Mouse (Mus musculus) ZHBTc4 (cell line): ENCODE measurements around the gene Nufip2.

Experiments used
- DNase-seq: peaks from one replicate; pipeline ENCODE4 v3.0.0-alpha.2; 2011; ENCODE audit warnings: low read depth, low spot score

The Nufip2 gene

DNA sequence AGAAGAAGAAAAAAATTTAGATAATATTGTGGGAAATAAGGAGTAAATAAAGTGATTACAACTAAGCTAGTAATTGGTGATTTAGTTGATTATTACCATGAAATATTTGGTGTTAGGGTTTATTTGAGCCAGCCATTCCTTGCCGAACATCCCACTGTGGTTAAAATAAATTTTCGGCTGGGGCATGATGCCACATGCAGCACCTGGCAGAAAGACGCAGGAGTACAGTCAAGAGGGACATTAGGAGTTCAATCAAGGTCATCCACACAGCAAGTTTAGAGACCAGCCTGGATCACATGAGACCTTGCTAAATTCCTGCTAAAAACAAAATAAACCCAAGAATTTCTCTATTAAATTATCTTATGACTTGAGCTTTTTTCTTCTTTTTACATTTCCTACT, 23.1 kb downstream of the Nufip2 start:
- DNase-seq = no peak

DNA sequence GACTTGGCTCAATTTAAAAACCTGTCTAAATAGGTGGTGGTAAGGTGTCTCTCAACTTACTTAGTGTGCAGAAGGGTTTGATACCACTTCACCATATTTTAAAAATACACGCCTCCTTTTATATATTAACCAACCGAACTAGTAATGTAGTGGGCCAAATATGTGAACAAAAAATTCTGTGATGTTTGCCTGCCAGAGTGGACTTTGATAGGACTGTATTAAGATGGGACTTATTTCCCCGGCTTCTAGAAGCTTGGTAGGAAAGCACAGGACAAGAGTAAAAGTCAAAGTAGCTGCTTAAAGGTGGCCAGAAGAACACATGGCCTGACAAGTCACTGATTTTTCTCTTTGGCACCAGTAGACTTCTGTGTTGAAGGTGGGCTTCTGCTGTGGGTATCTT, 27.8 kb downstream of the Nufip2 start:
- no peak for DNase-seq

DNA sequence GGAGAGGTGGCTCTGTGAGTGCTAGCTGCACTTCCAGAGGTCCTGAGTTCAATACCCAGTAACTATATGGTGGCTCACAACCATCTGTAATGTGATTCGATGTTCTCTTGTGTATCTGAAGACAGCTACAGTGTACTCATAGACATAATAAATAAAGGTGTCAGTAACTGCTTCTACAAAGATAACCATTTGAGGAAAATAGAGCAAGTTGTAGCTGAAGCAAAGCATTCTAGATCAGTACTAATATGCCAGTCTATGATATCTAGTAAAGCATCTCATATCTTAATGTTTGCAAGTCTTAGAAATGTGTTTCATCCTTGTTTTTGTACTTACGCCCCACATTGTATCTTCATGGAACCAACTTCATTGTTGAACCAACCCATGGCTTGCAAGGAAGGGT, 33.1 kb downstream of the Nufip2 start:
- DNase-seq = no peak

DNA sequence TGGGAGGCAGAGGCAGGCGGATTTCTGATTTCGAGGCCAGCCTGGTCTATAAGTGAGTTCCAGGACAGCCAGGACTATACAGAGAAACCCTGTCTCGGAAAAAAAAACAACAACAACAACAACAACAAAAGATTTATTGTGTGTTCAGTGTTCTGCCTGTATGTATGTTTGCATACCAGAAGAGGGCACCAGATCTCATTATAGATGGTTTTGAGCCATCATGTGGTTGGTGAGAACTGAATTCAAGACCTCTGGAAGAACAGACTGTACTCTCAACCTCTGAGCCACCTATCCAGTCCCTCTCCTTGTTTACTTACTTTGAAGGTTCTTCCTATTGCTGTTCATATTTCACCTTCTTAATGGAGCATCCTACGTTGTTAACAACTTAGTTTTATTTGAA, 35.4 kb downstream of the Nufip2 start:
- DNase-seq = peak; percentile 56

DNA sequence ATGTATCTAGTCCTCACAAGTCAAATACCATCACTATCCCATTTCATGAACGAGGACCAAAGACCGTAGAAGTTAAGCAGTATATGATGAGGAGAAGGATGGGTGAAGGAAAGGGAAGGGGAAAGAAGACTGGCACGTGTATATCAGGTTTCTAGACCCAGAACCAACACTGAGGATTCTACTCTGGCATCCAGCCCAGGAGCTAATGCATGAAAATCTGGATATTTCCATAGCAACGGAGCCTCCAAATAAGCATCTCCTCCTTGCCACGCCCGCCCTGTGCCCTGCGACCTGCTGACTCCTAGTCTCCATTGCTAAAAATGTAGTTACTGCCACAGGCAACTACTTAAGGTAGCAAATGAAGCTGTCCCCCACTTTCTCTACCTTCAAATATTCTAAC, 38.8 kb downstream of the Nufip2 start:
- DNase-seq = no peak

DNA sequence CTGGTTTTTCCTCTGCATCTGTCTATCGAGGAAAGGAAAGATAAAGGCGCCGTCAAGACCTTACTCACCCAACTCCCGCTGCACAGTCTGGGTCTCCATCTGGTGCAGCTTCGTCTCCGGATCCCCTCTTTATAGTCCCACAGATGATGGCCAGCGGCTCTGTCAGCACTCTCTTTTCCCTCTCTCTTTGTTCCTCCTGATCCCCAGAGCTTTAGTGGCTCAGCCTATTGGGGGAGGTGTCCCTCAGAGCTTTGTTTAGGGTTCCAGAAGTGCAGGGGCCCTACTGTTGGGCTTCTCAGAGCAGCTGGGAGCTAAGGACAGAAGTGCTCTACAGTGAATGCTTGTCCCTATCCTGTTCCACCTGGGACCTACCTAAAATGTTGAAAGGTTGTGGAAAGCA, 39.2 kb downstream of the Nufip2 start, which contains the start of gene Cryba1:
Gene Cryba1 (minus strand): TSS at position 101 of the 400 bp plus-strand sequence.
- DNase-seq = no peak

DNA sequence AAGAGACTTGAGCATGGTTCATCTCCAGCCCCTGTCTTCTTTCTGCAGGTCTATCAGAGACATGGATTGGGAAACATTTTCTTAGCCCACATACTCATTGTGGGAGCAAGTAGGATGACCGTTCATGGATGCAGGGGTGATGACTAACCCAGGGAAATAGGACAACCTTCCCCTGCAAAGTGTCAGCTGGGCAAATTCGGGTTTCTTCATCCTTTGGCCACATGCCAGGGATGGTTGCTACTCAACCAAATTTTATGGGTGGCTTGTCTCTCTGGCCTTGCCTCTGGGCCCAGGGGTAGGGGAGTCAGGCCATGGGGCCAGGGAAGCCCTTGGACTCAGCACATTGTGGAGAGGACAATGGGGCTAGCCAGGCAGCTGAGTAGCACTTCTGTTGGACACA, 42.6 kb downstream of the Nufip2 start:
- no peak for DNase-seq

DNA sequence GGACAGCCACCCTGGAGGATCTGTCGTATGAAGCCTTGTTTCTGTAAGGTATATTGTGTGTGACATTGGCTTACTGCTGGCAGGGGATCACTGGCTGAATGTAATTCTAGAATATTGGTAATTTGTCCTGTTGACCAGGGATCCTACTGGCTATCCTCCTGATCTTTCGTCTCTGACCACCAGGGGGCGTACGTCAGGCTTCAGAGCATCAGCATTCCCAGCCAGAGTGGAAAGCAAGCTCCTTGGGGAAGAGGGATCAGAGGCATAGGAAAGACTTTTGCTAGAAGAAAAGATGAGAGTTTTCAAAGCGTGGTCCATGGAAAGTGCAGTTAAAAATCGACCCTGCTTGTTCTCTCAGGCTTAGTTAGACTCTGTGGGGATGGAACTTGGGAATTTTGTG, 51.3 kb downstream of the Nufip2 start:
- DNase-seq = peak; percentile 90

DNA sequence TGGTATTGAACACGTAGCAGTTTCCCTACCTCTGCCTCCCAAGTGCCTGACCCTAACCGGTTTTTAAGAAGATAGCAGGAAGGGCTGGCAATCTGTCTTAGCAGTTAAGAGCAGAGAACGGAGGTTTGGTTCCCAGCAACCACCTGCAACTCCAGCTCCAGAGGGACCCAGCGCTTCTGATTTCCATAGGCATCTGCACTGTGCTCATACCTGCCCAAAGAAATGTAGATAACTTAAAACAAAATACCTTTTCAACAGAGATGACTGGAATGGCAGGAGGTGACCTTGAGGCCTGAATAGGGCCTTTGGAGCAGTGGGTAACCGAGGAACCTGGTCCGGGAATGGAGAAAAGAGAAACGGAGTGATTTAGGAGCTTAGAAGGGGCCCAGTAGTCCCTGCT, 52.6 kb downstream of the Nufip2 start:
- peak; percentile 92 for DNase-seq

DNA sequence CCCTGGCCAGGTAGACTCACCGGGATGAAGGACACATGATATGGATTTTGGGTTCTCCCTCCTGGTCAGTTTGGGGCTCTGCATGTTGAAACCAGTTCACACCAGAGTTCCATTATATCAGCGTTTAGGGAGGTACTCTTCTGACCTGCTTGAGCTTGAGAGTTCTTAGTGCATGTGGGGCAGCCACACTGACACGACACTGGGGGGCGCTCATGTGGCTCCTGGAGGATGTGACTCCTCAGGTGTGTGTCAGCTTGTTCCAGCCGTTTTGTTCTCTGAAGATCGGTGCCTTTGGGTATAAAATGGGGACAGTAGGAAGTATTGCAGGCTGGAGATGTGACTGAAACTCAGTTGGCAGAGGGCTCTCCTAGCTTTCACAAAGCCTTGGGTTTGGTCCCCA, 58.0 kb downstream of the Nufip2 start:
- DNase-seq = peak; percentile 76

DNA sequence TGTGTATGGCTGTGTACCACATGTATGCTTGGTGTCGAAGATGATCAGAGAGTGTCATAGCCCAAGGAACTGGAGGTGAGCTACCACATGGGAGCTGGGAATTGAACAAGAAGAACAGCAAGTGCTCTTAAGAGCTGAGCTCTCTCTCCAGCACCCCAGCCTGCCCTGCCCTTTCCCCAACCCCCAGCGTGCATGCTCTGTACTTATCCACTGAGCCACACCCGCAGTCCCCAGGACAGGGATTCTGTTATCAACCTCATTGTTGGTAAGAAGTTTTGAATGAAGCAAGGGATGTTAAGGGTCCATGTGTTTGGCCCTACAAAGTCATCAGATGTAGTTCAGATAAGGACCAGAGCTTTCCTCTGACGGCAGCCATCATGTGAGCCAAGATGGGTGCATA, 60.7 kb downstream of the Nufip2 start:
- DNase-seq = peak; percentile 34

DNA sequence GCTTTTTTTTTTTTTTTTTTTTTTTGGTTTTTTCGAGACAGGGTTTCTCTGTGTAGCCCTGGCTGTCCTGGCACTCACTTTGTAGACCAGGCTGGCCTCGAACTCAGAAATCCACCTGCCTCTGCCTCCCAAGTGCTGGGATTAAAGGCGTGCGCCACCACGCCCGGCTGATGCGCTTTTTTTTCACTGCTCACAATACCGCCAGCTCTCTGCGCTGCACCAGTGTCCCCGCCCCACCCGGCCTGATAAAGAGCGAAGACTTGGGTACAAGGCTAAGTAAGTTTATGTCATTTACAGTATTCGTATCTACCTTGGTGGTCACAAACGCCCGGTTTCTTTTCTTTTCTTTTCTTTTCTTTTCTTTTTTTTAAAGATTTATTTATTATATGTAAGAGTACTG, 61.1 kb downstream of the Nufip2 start:
- peak; percentile 42 for DNase-seq

DNA sequence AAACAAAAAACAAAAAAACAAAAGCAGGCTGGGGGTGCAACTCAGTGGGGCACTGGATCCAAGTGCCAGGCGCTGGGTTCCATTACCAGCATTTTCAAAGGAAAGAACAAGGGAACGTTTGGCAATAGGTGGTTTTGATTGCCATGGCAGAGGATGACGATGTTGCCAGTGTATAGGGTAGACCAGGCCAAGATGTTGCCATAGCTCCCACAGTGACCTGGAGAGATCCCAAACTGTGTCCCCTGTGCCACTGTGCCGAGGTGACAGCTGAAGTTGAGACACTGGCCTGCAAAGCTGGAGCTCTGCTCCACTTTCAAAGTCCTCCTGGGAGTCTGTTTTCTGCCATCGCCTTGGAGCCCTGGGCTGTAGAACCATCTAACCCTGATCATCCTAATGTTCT, 63.0 kb downstream of the Nufip2 start:
- no peak for DNase-seq

DNA sequence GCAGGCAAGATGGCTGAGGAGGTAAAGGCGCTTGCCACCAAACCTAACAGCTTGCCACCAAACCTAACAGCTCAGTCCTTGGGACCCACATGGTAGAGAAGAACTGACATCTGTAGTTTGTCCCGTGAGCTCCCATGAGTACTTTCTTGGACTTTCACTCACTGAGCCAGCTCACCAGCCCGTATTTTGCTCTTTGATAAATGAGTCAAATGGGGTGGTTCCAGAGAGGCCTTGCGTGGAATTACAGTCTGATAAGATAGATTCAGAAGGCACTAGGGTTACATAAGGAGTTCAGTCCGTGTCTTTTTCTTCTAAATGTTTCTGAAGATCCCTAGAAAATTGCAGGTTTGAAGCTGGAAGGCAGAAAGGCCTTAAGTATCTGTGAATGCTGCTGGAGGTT, 66.6 kb downstream of the Nufip2 start:
- no peak for DNase-seq

DNA sequence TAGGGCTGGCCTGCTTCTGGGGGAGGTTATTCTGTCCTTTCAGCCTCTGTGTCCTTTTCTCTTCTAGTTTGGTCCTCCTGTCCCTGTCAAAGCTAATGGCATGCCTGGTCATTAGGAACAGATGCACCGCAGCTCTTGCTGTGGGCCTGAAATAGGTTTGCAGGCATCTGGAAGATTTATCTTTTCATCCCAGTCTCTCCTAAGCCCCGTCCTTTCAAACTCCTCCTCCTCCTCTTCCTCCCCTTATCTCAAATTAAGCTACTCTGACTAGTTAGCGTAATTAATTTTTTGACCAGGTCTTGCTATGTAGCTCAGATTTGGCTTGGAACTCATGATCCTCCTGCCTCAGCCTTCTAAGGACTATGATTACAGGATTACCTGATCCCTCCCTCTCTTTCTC, 67.5 kb downstream of the Nufip2 start:
- no peak for DNase-seq

DNA sequence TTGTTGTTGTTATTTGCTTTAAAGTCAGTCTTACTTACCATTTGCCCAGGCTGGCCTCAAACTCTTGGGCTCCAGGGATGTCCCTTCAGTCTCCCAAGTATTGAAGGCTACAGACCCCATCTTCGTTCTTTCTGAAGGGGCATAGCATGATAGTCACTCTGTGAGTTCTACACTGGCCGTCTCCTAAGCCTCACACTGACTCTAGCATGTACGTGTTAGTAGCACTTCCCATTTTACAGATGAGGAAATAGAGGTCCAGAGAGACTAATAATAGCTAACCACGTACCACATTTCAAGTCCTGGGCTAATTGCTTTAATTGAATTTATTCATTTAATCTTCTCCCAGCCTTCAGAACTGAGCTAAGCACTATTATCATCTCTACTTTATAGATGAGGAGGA, 74.1 kb downstream of the Nufip2 start:
- DNase-seq = no peak

DNA sequence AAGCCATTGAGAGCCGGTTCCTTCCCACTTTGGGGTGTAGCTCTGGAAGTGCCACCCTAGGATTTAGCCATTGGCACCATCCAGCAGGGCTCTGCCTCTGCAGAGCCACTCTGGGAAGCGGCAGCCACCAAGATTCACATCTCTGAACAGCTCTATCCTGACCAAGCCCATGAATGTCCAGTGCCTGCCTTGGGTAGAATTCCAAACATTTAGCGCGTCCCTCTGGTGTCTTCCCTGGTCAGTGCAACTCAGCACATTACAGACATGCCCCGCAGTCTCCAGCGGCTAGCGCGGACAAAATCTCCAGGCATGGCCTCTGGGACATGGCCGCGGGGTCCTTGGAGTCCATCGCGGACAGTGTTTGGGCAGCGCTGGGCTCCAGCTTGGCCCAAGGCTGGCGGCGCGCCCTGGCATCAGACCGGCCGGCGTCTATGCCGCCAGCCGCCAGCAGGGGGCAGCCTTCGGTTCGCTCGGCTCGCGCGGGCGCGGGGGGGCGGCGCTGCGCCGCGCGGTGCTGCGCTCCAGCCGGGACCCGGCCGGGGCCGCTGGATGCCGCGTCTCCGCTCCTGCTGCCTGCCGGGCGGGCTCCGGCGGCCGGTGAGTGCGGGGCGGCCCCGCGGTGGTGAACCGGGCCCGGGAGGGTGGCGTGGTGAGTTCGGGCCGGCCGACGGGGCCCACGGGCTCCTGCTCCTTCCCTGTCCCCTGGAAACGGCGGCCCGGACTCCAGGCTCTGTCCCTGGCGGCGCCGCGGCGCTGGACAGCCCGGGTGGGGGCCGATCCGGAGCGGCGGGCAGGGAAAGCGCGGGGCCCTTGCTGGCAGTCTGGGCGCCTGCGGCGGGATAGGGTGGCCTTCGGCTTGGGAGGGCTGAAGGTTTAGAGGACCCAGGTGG, 77.1 kb downstream of the Nufip2 start, which contains the start of gene Myo18a:
Gene Myo18a (plus strand): TSS at position 464 of the 890 bp plus-strand sequence.
- peak; percentile 73 for DNase-seq

DNA sequence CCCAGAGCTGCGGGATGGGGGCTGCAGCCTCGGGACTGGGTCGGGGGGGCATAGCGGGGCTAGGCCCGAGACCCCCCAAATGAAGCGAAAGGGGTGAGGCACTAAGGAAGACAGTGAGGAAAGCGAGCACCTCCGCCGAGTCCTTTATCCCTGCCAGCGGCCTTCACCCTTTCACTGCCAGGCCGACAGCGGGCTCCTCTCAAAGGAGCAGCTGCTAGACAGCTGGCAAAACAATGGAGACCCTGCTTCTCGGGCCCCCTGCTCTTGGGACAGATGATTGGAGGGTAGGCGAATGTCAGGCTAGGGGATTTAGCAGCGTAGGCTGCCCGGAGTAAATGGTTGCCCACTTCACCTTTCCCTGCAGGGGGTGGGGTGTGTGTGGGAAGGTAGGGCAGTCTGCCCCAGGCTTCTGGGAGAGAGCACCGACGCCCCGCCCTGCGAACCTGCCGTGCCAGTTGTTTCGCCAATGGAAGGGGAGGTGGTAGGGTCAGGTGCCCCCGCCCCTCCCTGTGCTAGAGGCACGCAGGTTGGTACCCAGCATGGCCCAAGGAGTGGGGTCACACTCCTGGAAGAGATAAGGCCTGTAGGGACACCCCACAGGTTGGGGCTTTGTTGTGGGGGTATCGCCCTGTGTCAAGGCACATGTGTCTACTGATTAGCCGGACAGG, 77.9 kb downstream of the Nufip2 start:
- DNase-seq = peak; percentile 64

DNA sequence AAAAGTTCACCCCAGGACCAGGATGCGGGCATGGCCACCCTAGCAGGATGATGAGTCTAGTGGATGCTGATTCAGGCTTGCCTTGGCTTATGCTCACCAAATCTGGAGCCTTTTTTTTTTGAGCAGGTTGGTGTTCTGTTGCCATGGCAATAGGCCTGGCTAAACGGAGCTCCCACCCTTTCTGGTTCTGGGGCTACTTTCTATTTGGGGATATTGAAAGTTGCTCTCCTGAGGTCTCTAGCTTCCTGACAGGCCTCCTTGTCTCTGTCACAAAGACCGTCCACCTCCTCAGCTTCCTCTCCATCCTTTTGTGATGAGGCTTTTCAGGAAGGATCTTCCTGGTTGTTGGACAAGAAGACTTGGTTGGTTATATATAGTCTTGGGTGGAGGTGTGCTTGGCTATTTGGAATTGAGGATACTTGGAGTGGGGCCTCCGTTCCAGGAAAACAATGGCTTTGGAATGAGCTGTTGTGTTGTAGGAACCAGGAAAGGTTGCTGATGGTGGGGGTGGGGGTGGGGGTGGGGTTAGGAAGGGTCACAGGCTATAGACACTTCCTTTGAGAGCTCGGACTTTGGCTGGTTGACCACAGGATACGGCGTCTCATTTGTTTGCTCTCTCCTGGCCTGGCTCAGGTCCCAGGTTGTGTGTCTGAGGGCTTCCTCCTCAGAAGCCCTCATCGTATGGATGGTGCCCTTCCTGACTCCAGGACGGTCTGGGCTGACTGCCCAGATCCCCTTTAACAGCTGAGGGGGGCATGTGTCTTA, 78.9 kb downstream of the Nufip2 start:
- DNase-seq = no peak

DNA sequence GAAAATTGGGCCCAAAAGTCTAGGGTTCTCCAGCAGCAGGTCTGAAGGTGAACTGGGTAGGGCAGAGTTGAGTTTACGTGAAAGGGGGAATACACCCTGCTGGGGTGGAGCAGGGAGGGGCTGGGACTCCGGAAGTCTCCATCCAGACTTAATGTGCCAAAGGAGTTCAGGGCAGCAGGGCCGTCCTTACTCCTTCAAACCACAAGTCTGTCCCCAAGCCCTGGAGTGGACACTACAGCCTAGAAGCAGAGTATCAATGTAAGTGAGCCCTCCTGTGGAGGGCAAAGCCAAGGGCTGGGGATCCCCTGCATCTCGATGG, 79.5 kb downstream of the Nufip2 start:
- DNase-seq = peak; percentile 64

DNA sequence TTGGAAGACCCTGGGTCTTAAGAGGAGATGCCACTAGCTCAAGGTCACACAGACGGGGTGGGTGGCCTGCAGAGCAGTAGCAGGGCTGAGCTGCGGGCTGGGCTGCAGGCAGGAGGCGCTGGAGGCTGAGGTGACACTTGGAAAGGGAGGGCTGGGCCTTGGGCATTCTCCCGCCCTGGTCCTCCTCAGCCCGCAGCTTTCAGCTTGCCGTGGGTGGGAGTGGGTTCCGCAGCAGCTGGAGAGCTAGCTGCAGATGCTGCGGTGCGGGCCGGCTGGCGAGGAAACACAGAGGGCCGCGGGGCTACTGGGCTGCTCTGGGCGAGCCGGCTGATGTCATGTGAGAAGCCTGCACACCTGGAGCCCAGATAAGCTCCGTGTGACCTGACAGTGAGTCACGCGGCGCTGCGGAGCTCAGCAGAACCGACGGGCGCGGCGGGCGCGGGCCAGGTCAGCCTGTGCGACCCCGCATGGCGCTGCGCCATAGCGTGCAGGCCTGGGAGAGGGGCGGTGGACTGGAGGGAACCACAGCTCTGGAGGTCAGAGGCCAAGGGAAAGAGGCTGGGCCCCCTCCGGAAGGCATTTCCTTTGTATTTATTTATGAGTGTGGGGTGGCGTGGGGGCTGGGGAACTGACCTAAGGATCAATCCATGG, 80.5 kb downstream of the Nufip2 start:
- peak; percentile 83 for DNase-seq

DNA sequence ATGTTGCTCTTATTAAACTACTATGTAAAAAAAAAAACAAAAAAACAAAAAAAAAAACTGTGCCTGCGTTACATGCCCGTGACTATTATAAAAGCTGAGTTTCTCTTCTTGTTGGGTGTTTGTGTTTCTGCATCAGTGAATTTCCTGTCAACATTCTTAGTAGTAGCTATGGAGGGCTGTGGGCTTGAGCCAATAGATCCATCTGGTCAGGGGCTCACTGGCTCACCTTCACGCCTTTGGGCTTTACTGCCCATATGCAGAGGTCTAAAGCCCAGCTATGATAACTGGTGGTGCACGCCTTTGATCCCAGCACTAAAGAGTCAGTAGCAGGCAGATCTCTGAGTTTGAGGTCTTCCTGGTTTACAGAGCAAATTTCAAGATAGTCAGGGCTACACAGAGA, 83.5 kb downstream of the Nufip2 start:
- DNase-seq = no peak
